Mouse (Mus musculus) midbrain, embryonic 12.5 days (tissue): ENCODE measurements around the gene Ap1g2. TPM values are rescaled to one million over a fixed set of nuclear protein-coding genes. Genes with fewer than 3 reads are reported as not detected.

Source experiments
- ATAC-seq: fragments of 200-750 bp; cut with Nextera tagmentation; 2 replicates; pipeline ENCODE4 v1.8.0; 2017; ENCODE audit warnings: low read depth, moderate TSS enrichment, moderate library complexity; ENCODE audit not compliant: low FRiP score
- H3K27ac ChIP-seq: fragments of 300-500 bp; sonication (generic); replicated peaks from 2 replicates; pipeline ENCODE4 v1.5.1; 2016; ENCODE audit warnings: mild to moderate bottlenecking
- H3K27me3 ChIP-seq: fragments of 300-500 bp; sonication (generic); 2 replicates; pipeline ENCODE4 v1.6.1; 2016; ENCODE audit warnings: mild to moderate bottlenecking
- H3K36me3 ChIP-seq: fragments of 300-500 bp; sonication (generic); 2 replicates; pipeline ENCODE4 v1.6.1; 2016
- H3K4me1 ChIP-seq: fragments of 300-500 bp; sonication (generic); 2 replicates; pipeline ENCODE4 v1.6.1; 2016
- H3K4me2 ChIP-seq: fragments of 300-500 bp; sonication (generic); replicated peaks from 2 replicates; pipeline ENCODE4 v1.6.1; 2016; ENCODE audit warnings: mild to moderate bottlenecking, moderate library complexity
- H3K4me3 ChIP-seq: fragments of 300-500 bp; sonication (generic); 2 replicates; pipeline ENCODE4 v1.5.1; 2016; ENCODE audit warnings: mild to moderate bottlenecking
- H3K9ac ChIP-seq: fragments of 300-500 bp; sonication (generic); replicated peaks from 2 replicates; pipeline ENCODE4 v1.6.1; 2016; ENCODE audit warnings: mild to moderate bottlenecking, moderate library complexity
- H3K9me3 ChIP-seq: fragments of 300-500 bp; sonication (generic); 2 replicates; pipeline ENCODE4 v1.6.1; 2016; ENCODE audit warnings: mild to moderate bottlenecking
- WGBS: fragments of 180-500 bp; shearing (Covaris S2); methylation state at CpG from one replicate; pipeline ENCODE4 v1.1.7; 2016; 5-methylcytosine and 5-hydroxymethylcytosine counted together
- polyA plus RNA-seq: library from polyadenylated mRNA; unstranded; fragments of >200 nt; fragmentation: Nextera tagmentation; extraction: Ambion mirVana; gene quantifications from 2 replicates; pipeline ENCODE4 v1.2.1, GENCODE M21; 2016

Gene Ap1g2
- polyA plus RNA-seq, 1 experiment from 2014 or later: 10.9 TPM

DNA sequence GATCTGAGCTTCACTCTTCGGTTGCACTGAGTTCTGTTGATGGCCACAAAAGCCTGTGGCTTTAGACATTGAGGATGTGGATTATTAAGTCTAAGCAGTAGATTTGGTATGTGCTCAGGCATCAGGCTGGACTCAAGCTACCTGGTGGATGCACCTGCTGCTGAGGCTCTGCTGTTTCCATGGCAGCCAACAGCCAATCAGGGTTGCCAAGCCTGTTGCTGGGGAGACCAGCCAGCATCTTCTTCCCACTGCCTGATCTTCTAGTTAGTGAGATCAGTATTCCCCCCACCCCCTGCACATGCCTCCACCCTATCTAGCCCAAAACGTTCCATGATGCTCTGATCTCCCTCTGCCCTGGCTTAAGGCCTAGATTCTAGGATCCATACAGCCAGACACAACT is 5.3 kb upstream of the Ap1g2 start:
- no peak overlapping the region for H3K4me2 ChIP-seq
- H3K4me3 ChIP-seq: no peak overlapping the region
- H3K4me1 ChIP-seq: peaks cover 61% of the 10 kb centered on the region
- H3K27me3 ChIP-seq: peaks cover 71% of the 10 kb centered on the region
- no peak overlapping the region for H3K27ac ChIP-seq
- WGBS: 70% methylated on average over 2 of the region's 2 CpGs
- H3K36me3 ChIP-seq: no peaks in the 10 kb centered on the region
- no peak for ATAC-seq
- no peaks in the 10 kb centered on the region for H3K9me3 ChIP-seq
- H3K9ac ChIP-seq: no peak overlapping the region

DNA sequence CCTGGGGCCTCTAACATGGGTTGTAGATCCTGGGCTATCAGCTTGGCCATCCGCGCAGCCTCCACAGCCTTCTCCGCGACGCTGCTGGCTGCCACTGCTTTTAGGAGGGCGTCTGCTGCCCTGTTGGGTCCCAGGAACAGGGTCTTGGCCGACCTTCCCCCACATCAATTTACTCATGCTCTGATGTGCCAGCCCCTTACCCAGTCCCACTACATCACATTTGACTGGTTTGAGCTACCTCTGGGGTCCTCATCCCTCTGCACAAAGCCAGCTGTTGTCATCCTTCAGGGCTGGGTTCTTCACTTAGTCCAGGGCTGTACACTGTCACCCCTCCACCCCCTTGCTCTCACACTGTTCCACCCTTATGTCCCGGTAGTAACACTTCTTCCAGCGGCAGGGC is 3.7 kb upstream of the Ap1g2 start:
- Histone ChIP-seq H3K27ac (no peak overlapping the region), H3K4me1 (peaks cover 57% of the 10 kb centered on the region), H3K4me3 (no peak overlapping the region), H3K36me3 (no peaks in the 10 kb centered on the region), H3K4me2 (no peak overlapping the region), H3K27me3 (peaks cover 58% of the 10 kb centered on the region), H3K9me3 (no peaks in the 10 kb centered on the region), H3K9ac (no peak overlapping the region)
- ATAC-seq: no peak
- 35% methylated on average over 9 of the region's 9 CpGs for WGBS

DNA sequence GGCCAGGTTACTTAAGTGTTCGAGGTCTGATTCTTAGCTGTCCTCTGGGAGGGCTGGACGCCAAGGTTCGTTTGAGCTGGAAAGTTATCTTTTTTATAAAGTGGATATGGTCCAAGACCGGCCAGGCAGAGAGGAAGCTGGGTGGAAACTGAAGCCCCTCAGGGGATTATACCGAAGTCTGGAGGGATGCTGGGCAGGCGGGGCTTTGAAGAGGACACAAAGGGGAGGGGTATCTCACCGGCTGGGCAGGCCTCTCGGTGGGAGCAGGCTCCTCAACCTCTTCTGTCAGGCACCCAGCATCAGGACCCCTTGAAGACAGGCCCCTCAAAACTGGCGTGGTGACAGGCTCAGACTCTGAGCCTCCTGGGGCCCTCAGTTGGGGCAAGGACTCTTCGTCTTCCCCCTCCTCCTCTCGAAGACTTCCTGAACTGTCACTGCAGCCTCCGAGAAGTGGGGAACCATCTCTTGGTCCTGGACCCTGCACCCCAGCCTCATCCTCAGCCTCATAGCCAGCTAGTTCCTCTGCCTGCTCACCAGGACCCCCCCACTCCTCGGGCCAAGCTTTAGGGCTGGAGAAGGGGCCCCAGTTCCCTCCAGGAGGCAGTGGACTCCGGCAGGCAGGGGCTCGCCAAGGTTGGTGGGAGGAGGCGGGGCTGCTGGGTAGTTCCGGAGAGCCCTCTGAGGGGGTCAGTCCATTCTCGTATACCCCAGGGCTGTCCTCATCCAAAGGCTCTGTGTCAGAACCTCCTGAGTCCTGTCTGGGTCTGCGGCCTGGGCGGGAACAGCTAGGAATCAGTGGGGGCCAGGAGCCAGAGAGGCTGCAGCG is 2.9 kb upstream of the Ap1g2 start:
- peak; percentile 11 for ATAC-seq
- Histone ChIP-seq H3K4me2 (peak overlapping the region; percentile 31), H3K27me3 (peaks cover 60% of the 10 kb centered on the region), H3K4me3 (no peak overlapping the region), H3K9me3 (no peaks in the 10 kb centered on the region), H3K27ac (0 out of 2 replicates have a peak overlapping the region, but pooled peaks have one; percentile 65), H3K36me3 (no peaks in the 10 kb centered on the region), H3K9ac (peak overlapping the region; percentile 25; the same call in 1 of the 2 replicates), H3K4me1 (peaks cover 51% of the 10 kb centered on the region)
- 4% methylated on average over 21 of the region's 21 CpGs for WGBS

GRCm38 (mm10) chr14:55108202-55108870 is 1.9 kb upstream of the Ap1g2 start:
- Histone ChIP-seq H3K36me3 (no peaks in the 10 kb centered on the region), H3K27ac (peak overlapping the region; percentile 65), H3K4me3 (no peak overlapping the region), H3K27me3 (peaks cover 57% of the 10 kb centered on the region), H3K9me3 (no peaks in the 10 kb centered on the region), H3K4me1 (peaks cover 42% of the 10 kb centered on the region), H3K9ac (peak overlapping the region; percentile 44), H3K4me2 (peak overlapping the region; percentile 31)
- ATAC-seq: peak; percentile 67
- WGBS: 31% methylated on average over 9 of the region's 9 CpGs

DNA sequence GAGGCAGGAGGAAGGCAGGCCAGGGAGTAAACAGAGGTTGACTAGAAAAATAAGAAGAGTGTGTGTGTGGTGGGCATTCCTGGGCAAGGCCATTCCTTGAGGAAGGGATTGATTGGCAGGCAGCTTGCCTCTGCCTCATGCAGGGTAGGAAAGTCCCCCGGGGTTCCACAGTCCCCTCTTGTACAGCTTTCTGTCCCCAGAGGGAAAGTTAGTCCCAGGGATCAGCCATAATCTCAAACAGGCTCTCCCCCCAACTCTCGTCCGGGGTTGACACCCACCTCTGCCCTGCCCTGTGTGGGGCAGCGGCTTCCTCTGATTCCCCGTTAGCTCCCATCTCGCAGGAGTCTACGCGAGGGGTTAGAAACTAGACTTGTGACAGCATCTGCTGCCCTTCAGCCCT is 597 bp upstream of the Ap1g2 start:
- H3K9ac ChIP-seq: no peak overlapping the region
- H3K27ac ChIP-seq: no peak overlapping the region
- WGBS: 67% methylated on average over 8 of the region's 8 CpGs
- ATAC-seq: no peak
- H3K4me3 ChIP-seq: no peak overlapping the region
- H3K27me3 ChIP-seq: peaks cover 48% of the 10 kb centered on the region
- peaks cover 41% of the 10 kb centered on the region for H3K4me1 ChIP-seq
- H3K9me3 ChIP-seq: no peaks in the 10 kb centered on the region
- no peak overlapping the region for H3K4me2 ChIP-seq
- no peaks in the 10 kb centered on the region for H3K36me3 ChIP-seq

GRCm38 (mm10) chr14:55105386-55105785 is 1.0 kb downstream of the Ap1g2 start:
- Histone ChIP-seq H3K4me3 (peak overlapping the region; percentile 43), H3K27me3 (peaks cover 34% of the 10 kb centered on the region), H3K36me3 (no peaks in the 10 kb centered on the region), H3K4me1 (peaks cover 37% of the 10 kb centered on the region), H3K27ac (no peak overlapping the region), H3K9me3 (no peaks in the 10 kb centered on the region), H3K4me2 (peak overlapping the region; percentile 77), H3K9ac (0 out of 2 replicates have a peak overlapping the region, but pooled peaks have one; percentile 17)
- ATAC-seq: no peak
- WGBS: 4% methylated on average over 7 of the region's 7 CpGs

DNA sequence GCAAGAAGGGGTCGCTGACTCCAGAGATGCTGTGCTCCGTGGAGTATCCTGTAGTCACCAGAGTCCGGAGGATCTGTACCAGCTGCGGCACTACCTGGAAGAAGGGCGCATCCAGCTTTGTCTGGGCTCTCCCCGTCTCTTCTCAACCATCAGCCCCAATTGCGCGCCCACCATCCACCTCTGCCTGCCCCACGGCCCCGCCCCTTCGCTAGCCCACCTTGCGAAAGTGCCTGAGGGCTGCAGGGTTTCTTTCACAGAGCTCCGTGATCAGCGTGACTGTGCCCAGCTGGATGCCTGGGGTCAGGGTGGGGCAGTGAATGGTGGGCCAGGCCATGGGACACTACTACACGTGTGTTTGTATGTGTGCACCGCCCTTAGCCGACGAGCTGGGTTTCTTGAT is 2.0 kb downstream of the Ap1g2 start:
- Histone ChIP-seq H3K27ac (no peak overlapping the region), H3K4me2 (no peak overlapping the region), H3K36me3 (no peaks in the 10 kb centered on the region), H3K27me3 (peaks cover 24% of the 10 kb centered on the region), H3K9ac (no peak overlapping the region), H3K4me1 (peaks cover 31% of the 10 kb centered on the region), H3K9me3 (no peaks in the 10 kb centered on the region), H3K4me3 (no peak overlapping the region)
- 86% methylated on average over 18 of the region's 18 CpGs for WGBS
- no peak for ATAC-seq

DNA sequence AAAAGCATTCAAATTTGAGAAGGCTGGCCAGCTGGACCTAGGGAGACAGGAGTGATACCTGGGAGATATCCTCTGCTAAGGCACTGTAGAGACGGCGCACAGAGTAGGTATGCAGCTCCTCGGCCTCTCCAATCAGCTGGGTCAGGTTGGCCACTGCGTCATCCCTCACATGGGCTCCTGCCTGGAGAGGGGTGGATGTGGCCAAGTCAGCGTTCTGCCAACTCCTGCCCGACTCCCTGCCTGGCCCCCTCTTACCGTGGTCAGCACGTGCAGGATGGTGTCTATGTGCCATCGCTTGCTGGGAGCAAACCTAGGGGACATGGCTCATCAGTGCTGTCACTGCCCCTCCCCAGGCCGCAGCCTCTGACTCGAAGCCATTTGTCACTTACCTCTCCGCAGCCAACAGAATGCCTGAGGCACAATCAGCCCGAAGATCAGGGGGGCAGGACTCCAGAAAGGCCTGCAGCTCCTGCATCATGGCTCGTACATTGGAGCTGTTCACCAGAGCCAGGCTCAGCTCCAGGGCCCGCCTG is 4.1 kb downstream of the Ap1g2 start:
- H3K36me3 ChIP-seq: peaks cover 8% of the 10 kb centered on the region; the same call in 1 of the 2 replicates
- peaks cover 19% of the 10 kb centered on the region for H3K27me3 ChIP-seq
- ATAC-seq: no peak
- H3K9me3 ChIP-seq: no peaks in the 10 kb centered on the region
- no peak overlapping the region for H3K4me2 ChIP-seq
- H3K27ac ChIP-seq: no peak overlapping the region
- no peak overlapping the region for H3K4me3 ChIP-seq
- 87% methylated on average over 15 of the region's 15 CpGs for WGBS
- no peak overlapping the region; the same call in 1 of the 2 replicates for H3K9ac ChIP-seq
- peaks cover 18% of the 10 kb centered on the region for H3K4me1 ChIP-seq

DNA sequence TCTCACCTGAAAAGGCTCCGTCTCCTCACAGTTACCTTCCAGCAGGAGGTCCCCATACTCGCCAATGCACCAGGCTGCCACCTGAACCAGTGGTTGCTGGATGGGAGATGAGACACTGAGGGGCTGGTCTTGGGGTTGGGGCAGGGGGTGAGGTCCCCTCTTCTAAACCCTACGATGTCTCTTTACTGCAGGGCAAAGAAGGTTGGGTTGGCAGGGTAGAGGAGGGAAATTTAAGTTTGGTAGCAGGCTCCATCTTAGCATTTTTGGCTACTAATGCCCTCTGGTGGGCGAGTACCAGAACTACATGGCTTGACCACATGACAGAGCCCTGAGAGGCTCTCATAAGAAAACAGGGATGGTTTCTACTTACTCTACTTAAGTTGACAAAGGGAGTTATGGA is 4.8 kb downstream of the Ap1g2 start:
- WGBS: 50% methylated on average over 4 of the region's 4 CpGs
- Histone ChIP-seq H3K4me3 (no peak overlapping the region), H3K4me2 (no peak overlapping the region), H3K27ac (no peak overlapping the region), H3K4me1 (peaks cover 24% of the 10 kb centered on the region), H3K9ac (no peak overlapping the region), H3K27me3 (peaks cover 19% of the 10 kb centered on the region), H3K9me3 (no peaks in the 10 kb centered on the region), H3K36me3 (peaks cover 8% of the 10 kb centered on the region; the same call in 1 of the 2 replicates)
- no peak for ATAC-seq

GRCm38 (mm10) chr14:55098067-55098466 is 8.3 kb downstream of the Ap1g2 start:
- Histone ChIP-seq H3K27me3 (peaks cover 4% of the 10 kb centered on the region), H3K36me3 (peaks cover 8% of the 10 kb centered on the region; the same call in 1 of the 2 replicates), H3K9me3 (no peaks in the 10 kb centered on the region), H3K4me2 (no peak overlapping the region), H3K4me1 (peaks cover 32% of the 10 kb centered on the region), H3K9ac (no peak overlapping the region), H3K27ac (peak overlapping the region; percentile 21; the same call in 1 of the 2 replicates), H3K4me3 (no peak overlapping the region)
- WGBS: 68% methylated on average over 4 of the region's 4 CpGs
- no peak for ATAC-seq

DNA sequence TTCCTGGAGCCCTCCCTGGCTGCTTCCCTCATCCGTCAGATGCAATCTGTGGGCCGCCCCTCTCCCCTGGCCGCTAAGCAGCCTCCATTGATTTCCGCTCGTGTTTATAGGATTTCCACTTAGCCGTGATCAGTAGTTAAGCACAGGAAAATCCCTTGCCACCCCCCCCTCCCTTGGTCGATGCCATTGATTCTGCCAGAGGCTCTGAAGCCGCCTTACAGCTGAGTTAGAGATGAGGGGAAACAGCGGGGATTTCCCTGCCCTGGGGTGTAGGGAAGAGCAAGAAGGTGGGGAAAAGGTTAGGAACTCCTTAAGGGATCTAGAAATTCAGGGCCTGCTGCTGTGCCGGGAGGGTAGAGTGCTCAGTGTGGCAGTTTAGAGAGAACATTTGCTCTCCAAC is 8.7 kb downstream of the Ap1g2 start:
- peak overlapping the region; percentile 21 for H3K27ac ChIP-seq
- no peak for ATAC-seq
- 0 out of 2 replicates have a peak overlapping the region, but pooled peaks have one; percentile 21 for H3K9ac ChIP-seq
- H3K9me3 ChIP-seq: no peaks in the 10 kb centered on the region
- peaks cover 8% of the 10 kb centered on the region; the same call in 1 of the 2 replicates for H3K36me3 ChIP-seq
- 62% methylated on average over 10 of the region's 10 CpGs for WGBS
- H3K4me3 ChIP-seq: no peak overlapping the region
- H3K27me3 ChIP-seq: peaks cover 4% of the 10 kb centered on the region
- peak overlapping the region; percentile 1; the same call in 1 of the 2 replicates for H3K4me2 ChIP-seq
- peaks cover 32% of the 10 kb centered on the region for H3K4me1 ChIP-seq
